Mouse (Mus musculus): ENCODE data around the gene Tmco5b. TPM values are rescaled to one million over a fixed set of nuclear protein-coding genes. Genes with fewer than 3 reads are reported as not detected.

Tmco5b gene
- not detected in 2 replicates for polyA plus RNA-seq (2012; rRNA removed)

- DNase-seq (ENCODE audit: extremely low spot score in 1 of 2, low spot score in 1 of 2): no peak
Measured at GRCm38 (mm10) chr2:113285432-113285831, at the start of gene Tmco5b. Gene Tmco5b, plus strand, starts transcription at chr2:113285732.

DNA sequence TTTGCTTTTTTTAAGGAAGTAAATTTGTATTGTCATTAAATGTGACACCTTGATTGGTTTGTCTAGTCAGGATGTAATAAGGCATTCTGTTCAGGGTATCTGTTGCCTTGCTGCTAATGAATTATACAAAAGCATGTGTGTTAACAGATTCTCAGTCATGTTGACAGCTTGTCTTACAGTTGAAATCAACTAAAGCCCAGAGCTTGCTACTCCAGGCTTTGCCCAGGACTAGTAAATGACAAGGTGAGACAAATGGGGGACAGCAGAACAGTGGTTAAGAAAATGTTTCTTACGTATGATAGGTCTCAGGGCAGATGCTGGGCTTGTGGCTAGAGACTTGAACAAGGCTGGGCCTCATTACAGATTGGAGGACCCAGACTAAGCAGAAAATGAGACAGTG lies 48.5 kb upstream of the Tmco5b start:
- DNase-seq (ENCODE audit: extremely low spot score in 1 of 2, low spot score in 1 of 2): no peak

DNA sequence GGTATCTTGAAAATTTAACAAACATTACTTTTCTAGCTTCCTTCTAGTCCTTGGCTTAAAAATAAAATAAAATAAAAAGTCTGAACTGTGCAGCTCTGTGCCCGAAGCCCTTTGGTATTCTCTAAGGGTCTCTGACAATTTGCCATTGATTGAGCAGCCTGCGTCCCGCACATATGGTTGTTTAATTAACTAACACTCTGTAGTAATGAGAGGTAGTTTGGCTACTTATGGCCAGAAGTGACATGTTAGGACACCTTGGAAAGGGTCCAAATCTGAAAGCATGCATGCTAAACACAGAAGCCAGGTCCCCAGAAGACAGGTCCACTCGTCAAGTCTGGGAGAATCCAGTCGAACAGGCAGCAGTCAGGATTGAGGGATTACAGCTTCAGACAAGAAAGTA lies 46.7 kb upstream of the Tmco5b start:
- no peak for DNase-seq (ENCODE audit: extremely low spot score in 1 of 2, low spot score in 1 of 2)

GRCm38 (mm10) chr2:113302349-113303239 lies 17.1 kb downstream of the Tmco5b start:
- peak in 1 of 2 experiments; percentile 88 for DNase-seq (ENCODE audit: extremely low spot score in 1 of 2, low spot score in 1 of 2)

DNA sequence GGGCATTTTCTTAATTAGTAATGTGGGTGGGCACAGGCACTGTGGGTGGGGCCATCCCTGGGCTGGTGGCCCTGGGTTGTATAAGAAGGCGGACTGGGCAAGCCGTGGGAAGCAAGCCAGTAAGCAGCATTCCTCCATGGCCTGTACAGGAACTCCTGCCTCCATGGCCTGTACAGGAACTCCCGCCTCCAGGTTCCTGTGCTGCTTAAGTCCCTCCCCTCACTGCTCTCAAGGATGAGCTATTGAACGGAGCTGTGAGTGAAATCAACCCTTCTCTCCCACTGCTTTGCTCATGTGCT lies 17.7 kb downstream of the Tmco5b start:
- no peak for DNase-seq (ENCODE audit: extremely low spot score in 1 of 2, low spot score in 1 of 2)

GRCm38 (mm10) chr2:113305339-113305738 lies 19.8 kb downstream of the Tmco5b start:
- DNase-seq (ENCODE audit: extremely low spot score in 1 of 2, low spot score in 1 of 2): peak; percentile 65 to 95

GRCm38 (mm10) chr2:113311211-113311610 lies 25.7 kb downstream of the Tmco5b start:
- DNase-seq (ENCODE audit: extremely low spot score in 1 of 2, low spot score in 1 of 2): no peak

DNA sequence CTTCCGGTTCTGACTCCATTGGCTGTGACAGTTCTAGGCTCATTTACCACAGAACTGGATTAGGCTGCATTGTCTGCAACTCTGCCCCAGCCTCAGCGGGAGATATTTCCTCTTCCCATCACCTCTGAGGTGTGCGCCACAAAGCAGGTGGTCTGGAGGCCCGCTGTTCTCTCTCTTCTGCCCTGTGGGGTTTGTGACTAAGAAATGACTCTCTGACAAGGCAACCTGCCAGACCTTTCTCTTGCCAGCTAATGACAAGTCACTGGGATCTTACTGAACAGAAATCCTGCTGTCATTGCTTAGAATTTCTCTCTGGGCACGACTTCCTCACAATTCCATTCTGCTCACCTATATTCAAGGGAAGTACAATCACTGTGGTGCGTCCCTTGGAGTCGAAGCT lies 37.5 kb downstream of the Tmco5b start:
- no peak for DNase-seq (ENCODE audit: extremely low spot score in 1 of 2, low spot score in 1 of 2)

DNA sequence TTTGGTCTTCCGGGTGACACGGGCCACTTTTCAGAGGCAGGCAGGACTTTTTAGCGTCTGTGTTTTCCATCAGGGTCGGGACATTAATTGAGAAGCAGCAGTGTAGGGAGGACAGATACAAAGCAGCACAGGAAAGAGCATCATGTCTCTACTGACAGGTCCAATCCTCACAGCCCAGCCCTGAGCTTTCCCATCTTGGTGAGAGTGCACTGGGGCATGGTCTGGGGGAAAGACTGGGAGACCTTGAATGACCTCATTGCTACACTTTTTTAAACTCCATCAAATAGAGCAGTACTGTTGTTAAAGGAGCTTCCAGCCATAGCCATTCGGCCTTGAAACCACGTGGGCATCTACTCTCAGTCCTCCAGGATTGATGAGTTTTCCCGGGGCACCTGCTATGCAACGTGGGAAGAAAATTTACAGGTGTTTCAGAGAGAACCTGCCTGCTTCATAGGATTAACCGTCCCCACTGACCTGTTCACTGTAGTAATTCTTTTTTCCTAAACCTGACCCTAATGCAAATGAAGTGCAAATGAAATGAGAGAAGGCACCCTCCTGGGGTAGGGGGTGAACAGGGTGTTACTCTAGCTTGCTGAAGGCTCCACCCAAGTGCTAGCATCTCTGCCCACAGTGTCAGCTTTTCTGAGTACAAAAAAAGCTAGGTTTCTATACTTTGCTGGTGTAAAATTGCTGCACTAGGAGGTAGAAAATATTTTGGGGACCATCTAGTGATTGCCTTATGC lies 48.4 kb downstream of the Tmco5b start:
- no peak for DNase-seq (ENCODE audit: extremely low spot score in 1 of 2, low spot score in 1 of 2)

DNA sequence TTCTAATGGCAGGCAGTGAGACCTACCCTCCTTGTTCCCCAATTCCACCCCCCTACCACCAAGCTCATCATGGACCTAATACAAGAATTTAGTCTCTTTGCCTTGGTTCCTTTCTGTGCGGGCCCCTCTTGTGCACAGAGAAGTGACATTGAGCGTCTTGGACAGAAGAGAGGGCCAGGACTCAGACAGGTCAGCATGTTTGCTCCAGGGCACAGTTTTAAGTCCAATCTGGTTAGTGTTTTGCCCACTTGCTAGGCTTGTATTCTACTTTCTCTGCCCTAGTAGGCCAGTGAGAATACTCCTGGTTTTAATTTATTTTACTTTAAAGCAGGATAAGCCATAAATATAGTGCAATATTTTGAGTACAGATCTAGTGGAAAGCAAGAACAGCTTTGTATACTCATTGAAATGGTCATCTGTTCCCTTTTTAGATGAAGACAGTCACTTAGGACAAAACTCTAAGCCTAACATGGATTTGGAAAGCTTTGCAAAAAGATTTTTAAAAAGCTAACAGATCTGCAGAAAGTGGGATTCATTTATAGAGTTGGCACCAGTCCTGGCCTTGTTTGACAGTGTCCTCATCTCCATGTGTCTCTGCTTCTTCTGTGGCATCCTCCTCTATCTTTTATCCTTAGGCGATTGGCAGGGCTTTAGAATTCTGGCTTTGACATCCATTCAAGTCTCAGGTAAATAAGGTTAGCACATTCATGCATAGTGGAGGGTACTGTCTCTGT lies 50.2 kb downstream of the Tmco5b start:
- peak; percentile 49 to 77 for DNase-seq (ENCODE audit: extremely low spot score in 1 of 2, low spot score in 1 of 2)

DNA sequence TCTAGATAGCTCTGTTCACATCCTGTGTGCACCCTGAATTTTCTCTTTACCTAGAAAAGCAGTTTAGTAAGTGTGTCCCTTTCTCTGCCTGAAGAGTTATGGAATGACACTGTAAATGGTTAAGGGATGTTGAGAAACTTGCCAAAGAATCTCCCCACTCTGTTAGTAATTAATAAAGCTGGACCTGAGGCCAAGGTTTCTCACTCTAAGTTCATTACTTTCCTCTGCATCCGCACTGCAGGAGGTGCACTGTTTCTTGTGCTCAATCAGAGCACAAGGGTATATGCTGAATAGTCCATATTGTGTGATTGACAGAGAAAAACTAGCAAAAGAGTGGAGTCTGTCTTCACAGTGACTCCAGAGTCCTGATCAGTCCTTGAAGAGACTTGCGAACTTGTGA lies 59.0 kb downstream of the Tmco5b start:
- DNase-seq (ENCODE audit: extremely low spot score in 1 of 2, low spot score in 1 of 2): no peak

Other genes starting within 250 kb of the Tmco5b start
- 23.5 and 23.8 TPM in 2 replicates for gene Ryr3, start 68.6 kb upstream of the Tmco5b start, polyA plus RNA-seq (2012; rRNA removed)
- 3.4 and 3.7 TPM in 2 replicates for gene Fmn1, start 42.0 kb downstream of the Tmco5b start, polyA plus RNA-seq (2012; rRNA removed)